Comparison of ENCODE assay signal across 9 mouse cellular contexts in genomic region chr12:70975891-70976290, GRCm38 (mm10). TPM values are rescaled to one million over a fixed set of nuclear protein-coding genes. Genes with fewer than 3 reads are reported as not detected.
A peak's percentile ranks its signal among the peaks of the same experiment; 100 is the strongest.
DNase-seq lines count a peak whose midpoint lies in the region; ATAC-seq and TF ChIP-seq lines count a peak whose summit lies in the region.
"Had no signal": no experiment of that assay in that cellular context is flagged by ENCODE, and none has a peak within 500 bp of the region (broad histone marks: within the 10 kb centered on the region; RNA-seq: fewer than 3 reads in every experiment).

No protein-coding gene starts in this region.

- TF ChIP-seq CTCF in thymus, adult 2 months (IDR thresholded peaks at IDR 0.05; ENCODE audit: borderline replicate concordance, control insufficient read depth, extremely low read depth, insufficient read depth, low read length, poor library complexity) = no peak

- no peak for TF ChIP-seq POLR2A in limb, embryonic 14.5 days (IDR thresholded peaks at IDR 0.05; ENCODE audit: borderline replicate concordance, extremely low read depth, insufficient read depth, insufficient read length)
- no peak for TF ChIP-seq POLR2A in thymus, adult 2 months (IDR thresholded peaks at IDR 0.05; ENCODE audit: control insufficient read depth, extremely low read depth, insufficient read depth, low read length, poor library complexity)

- H3K36me3 ChIP-seq in megakaryocyte, embryonic 14.5 days (replicated peaks; ENCODE audit: low read length) = peaks cover 30% of the 10 kb centered on the region
- peaks cover 23% of the 10 kb centered on the region for H3K36me3 ChIP-seq in forebrain, embryonic 12.5 days (replicated peaks)
- peaks cover 19% of the 10 kb centered on the region for H3K36me3 ChIP-seq in limb, embryonic 14.5 days (ENCODE audit: control insufficient read depth, insufficient read depth, low read length)
- H3K36me3 ChIP-seq in stomach, embryonic 16.5 days (ENCODE audit: control insufficient read depth, insufficient read depth, low read length) = no peaks in the 10 kb centered on the region
- peaks cover 11% of the 10 kb centered on the region; the same call in 1 of the 2 replicates for H3K36me3 ChIP-seq in thymus, adult 2 months (ENCODE audit: control insufficient read depth, insufficient read depth, low read length)

- peaks cover 18% of the 10 kb centered on the region for H3K4me1 ChIP-seq in megakaryocyte, embryonic 14.5 days
- peaks cover 13% of the 10 kb centered on the region for H3K4me1 ChIP-seq in forebrain, embryonic 12.5 days
- peaks cover 7% of the 10 kb centered on the region for H3K4me1 ChIP-seq in limb, embryonic 14.5 days (ENCODE audit: control insufficient read depth, insufficient read depth, low read length)
- peaks cover 13% of the 10 kb centered on the region for H3K4me1 ChIP-seq in stomach, embryonic 16.5 days (ENCODE audit: control insufficient read depth, insufficient read depth, low read length)
- H3K4me1 ChIP-seq in thymus, adult 2 months (replicated peaks; ENCODE audit: control insufficient read depth, insufficient read depth, low read length) = peaks cover 6% of the 10 kb centered on the region

- H3K4me2 ChIP-seq in forebrain, embryonic 12.5 days = peak overlapping the region; percentile 70
- peak overlapping the region; percentile 57 for H3K4me2 ChIP-seq in limb, embryonic 14.5 days (replicated peaks; ENCODE audit: low read depth, low read length, severe bottlenecking)
- peak overlapping the region; percentile 85 for H3K4me2 ChIP-seq in stomach, embryonic 16.5 days (ENCODE audit: low read depth, low read length)

- no peak for DNase-seq in limb, embryonic 14.5 days (ENCODE audit: low spot score)
- no peak for DNase-seq in thymus, adult 2 months
- no peak for DNase-seq in spleen, adult 18-20 months
- DNase-seq: right cerebral cortex, postnatal 14 days had no signal

- peak overlapping the region; percentile 96 for H3K4me3 ChIP-seq in megakaryocyte, embryonic 14.5 days (replicated peaks)
- H3K4me3 ChIP-seq in forebrain, embryonic 12.5 days (replicated peaks) = peak overlapping the region; percentile 93
- H3K4me3 ChIP-seq in limb, embryonic 14.5 days (replicated peaks; ENCODE audit: low read length) = peak overlapping the region; percentile 68
- peak overlapping the region; percentile 93 for H3K4me3 ChIP-seq in stomach, embryonic 16.5 days (replicated peaks; ENCODE audit: low read length)
- H3K4me3 ChIP-seq in thymus, adult 2 months (ENCODE audit: control insufficient read depth, insufficient read depth, low read length) = no peak overlapping the region

- no peak overlapping the region for H3K27ac ChIP-seq in forebrain, embryonic 12.5 days
- H3K27ac ChIP-seq in limb, embryonic 14.5 days (replicated peaks; ENCODE audit: low read depth, low read length) = no peak overlapping the region
- no peak overlapping the region for H3K27ac ChIP-seq in stomach, embryonic 16.5 days (ENCODE audit: low read length)
- H3K27ac ChIP-seq in thymus, adult 2 months (ENCODE audit: control insufficient read depth, insufficient read depth, low read length) = no peak overlapping the region

- WGBS in forebrain, embryonic 12.5 days = 83% methylated on average over 3 of the region's 3 CpGs
- WGBS in limb, embryonic 14.5 days = 65% methylated on average over 3 of the region's 3 CpGs
- WGBS in stomach, embryonic 16.5 days = 56% methylated on average over 3 of the region's 3 CpGs
- 47% methylated on average over 3 of the region's 3 CpGs for WGBS in thymus, adult 2 months

- H3K9ac ChIP-seq in forebrain, embryonic 12.5 days = peak overlapping the region; percentile 91; the same call in 1 of the 2 replicates
- peak overlapping the region; percentile 96; the same call in 1 of the 2 replicates for H3K9ac ChIP-seq in limb, embryonic 14.5 days (ENCODE audit: low read depth, low read length, severe bottlenecking)
- H3K9ac ChIP-seq in stomach, embryonic 16.5 days (ENCODE audit: low read length) = peak overlapping the region; percentile 46; the same call in 1 of the 2 replicates

- H3K9me3 ChIP-seq in megakaryocyte, embryonic 14.5 days = no peaks in the 10 kb centered on the region
- H3K9me3 ChIP-seq in forebrain, embryonic 12.5 days = no peaks in the 10 kb centered on the region
- no peaks in the 10 kb centered on the region for H3K9me3 ChIP-seq in limb, embryonic 14.5 days (ENCODE audit: control insufficient read depth, low read length)
- H3K9me3 ChIP-seq in stomach, embryonic 16.5 days (replicated peaks; ENCODE audit: control insufficient read depth, low read length) = no peaks in the 10 kb centered on the region

- no peaks in the 10 kb centered on the region for H3K27me3 ChIP-seq in megakaryocyte, embryonic 14.5 days (replicated peaks)
- no peaks in the 10 kb centered on the region for H3K27me3 ChIP-seq in forebrain, embryonic 12.5 days
- no peaks in the 10 kb centered on the region for H3K27me3 ChIP-seq in limb, embryonic 14.5 days (ENCODE audit: control insufficient read depth, insufficient read depth, low read length)
- no peaks in the 10 kb centered on the region for H3K27me3 ChIP-seq in stomach, embryonic 16.5 days (ENCODE audit: control insufficient read depth, insufficient read depth, low read length)
- no peaks in the 10 kb centered on the region for H3K27me3 ChIP-seq in thymus, adult 2 months (ENCODE audit: control insufficient read depth, insufficient read depth, low read length)

- no peak for ATAC-seq in megakaryocyte, adult 5-6 weeks (ENCODE audit: poor library complexity, severe bottlenecking)
- ATAC-seq in forebrain, embryonic 12.5 days (ENCODE audit: low FRiP score) = no peak
- no peak for ATAC-seq in limb, embryonic 14.5 days (ENCODE audit: low FRiP score, low read depth)
- ATAC-seq in stomach, embryonic 16.5 days (ENCODE audit: insufficient read depth, low FRiP score) = no peak
- no peak for ATAC-seq in erythroid progenitor cell, adult 5-6 weeks (replicated peaks; ENCODE audit: low FRiP score, poor library complexity, severe bottlenecking)

RNA-seq across cellular contexts. Expression of gene Psma3, which starts 1.5 kb away (rescaled TPM):
- polyA plus RNA-seq in megakaryocyte, embryonic 14.5 days (2012; ENCODE audit: insufficient read depth, low replicate concordance) = 6.6 and 16.5 TPM in 2 replicates
- total RNA-seq in megakaryocyte, adult 5-6 weeks (2015) = 302 and 324 TPM in 2 replicates
- total RNA-seq in megakaryocyte, adult 5-6 weeks (2017) = 246 and 252 TPM in 2 replicates
- 547 and 562 TPM in 2 replicates for polyA plus RNA-seq in forebrain, embryonic 12.5 days (2016; fragmentation: Nextera tagmentation; extraction: Ambion mirVana)
- 196 and 245 TPM in 2 replicates for polyA plus RNA-seq in limb, embryonic 14.5 days (2012; rRNA removed)
- 543 and 594 TPM in 2 replicates for polyA plus RNA-seq in limb, embryonic 14.5 days (2014; fragmentation: Nextera tagmentation; extraction: Ambion mirVana)
- 503 and 542 TPM in 2 replicates for polyA plus RNA-seq in stomach, embryonic 16.5 days (2015; fragmentation: Nextera tagmentation; extraction: Ambion mirVana)
- total RNA-seq in erythroid progenitor cell, adult 5-6 weeks (2015; ENCODE audit: low replicate concordance) = 161 and 236 TPM in 2 replicates
- total RNA-seq in erythroid progenitor cell, adult 5-6 weeks (2017; ENCODE audit: low replicate concordance) = 151 and 160 TPM in 2 replicates
- 28.2 and 35.6 TPM in 2 replicates for polyA plus RNA-seq in thymus, adult 2 months (2012; rRNA removed)

RNA-seq across cellular contexts. Expression of gene Actr10, which starts 38.2 kb away (rescaled TPM):
- 1.4 and 1.9 TPM in 2 replicates for polyA plus RNA-seq in megakaryocyte, embryonic 14.5 days (2012; ENCODE audit: insufficient read depth, low replicate concordance)
- total RNA-seq in megakaryocyte, adult 5-6 weeks (2015) = 109 and 153 TPM in 2 replicates
- 54.0 and 81.4 TPM in 2 replicates for total RNA-seq in megakaryocyte, adult 5-6 weeks (2017)
- 248 and 252 TPM in 2 replicates for polyA plus RNA-seq in forebrain, embryonic 12.5 days (2016; fragmentation: Nextera tagmentation; extraction: Ambion mirVana)
- polyA plus RNA-seq in limb, embryonic 14.5 days (2012; rRNA removed) = 91.3 and 91.6 TPM in 2 replicates
- polyA plus RNA-seq in limb, embryonic 14.5 days (2014; fragmentation: Nextera tagmentation; extraction: Ambion mirVana) = 257 and 264 TPM in 2 replicates
- polyA plus RNA-seq in stomach, embryonic 16.5 days (2015; fragmentation: Nextera tagmentation; extraction: Ambion mirVana) = 207 and 219 TPM in 2 replicates
- 47.2 and 48.6 TPM in 2 replicates for total RNA-seq in erythroid progenitor cell, adult 5-6 weeks (2015; ENCODE audit: low replicate concordance)
- 11.7 and 11.9 TPM in 2 replicates for total RNA-seq in erythroid progenitor cell, adult 5-6 weeks (2017; ENCODE audit: low replicate concordance)
- 39.0 and 41.8 TPM in 2 replicates for polyA plus RNA-seq in thymus, adult 2 months (2012; rRNA removed)

RNA-seq across cellular contexts. Expression of gene Arid4a, which starts 39.9 kb away (rescaled TPM):
- 1.4 and 10.2 TPM in 2 replicates for polyA plus RNA-seq in megakaryocyte, embryonic 14.5 days (2012; ENCODE audit: insufficient read depth, low replicate concordance)
- total RNA-seq in megakaryocyte, adult 5-6 weeks (2015) = 42.4 and 45.0 TPM in 2 replicates
- 74.6 and 79.6 TPM in 2 replicates for total RNA-seq in megakaryocyte, adult 5-6 weeks (2017)
- polyA plus RNA-seq in forebrain, embryonic 12.5 days (2016; fragmentation: Nextera tagmentation; extraction: Ambion mirVana) = 41.1 and 41.5 TPM in 2 replicates
- polyA plus RNA-seq in limb, embryonic 14.5 days (2012; rRNA removed) = 7.3 and 11.7 TPM in 2 replicates
- polyA plus RNA-seq in limb, embryonic 14.5 days (2014; fragmentation: Nextera tagmentation; extraction: Ambion mirVana) = 32.2 and 40.8 TPM in 2 replicates
- 35.7 and 40.4 TPM in 2 replicates for polyA plus RNA-seq in stomach, embryonic 16.5 days (2015; fragmentation: Nextera tagmentation; extraction: Ambion mirVana)
- 44.7 and 54.1 TPM in 2 replicates for total RNA-seq in erythroid progenitor cell, adult 5-6 weeks (2015; ENCODE audit: low replicate concordance)
- total RNA-seq in erythroid progenitor cell, adult 5-6 weeks (2017; ENCODE audit: low replicate concordance) = 92.0 and 107 TPM in 2 replicates
- polyA plus RNA-seq in thymus, adult 2 months (2012; rRNA removed) = 7.5 and 8.1 TPM in 2 replicates

Comparison
In these comparisons a context has a peak if more than half of its experiments do, and no peak if none do; other contexts are left out.
1. H3K9ac ChIP-seq: peak in every context shown above with its lines; median percentile 96 in limb, embryonic 14.5 days; 91 in forebrain, embryonic 12.5 days; 46 in stomach, embryonic 16.5 days.
2. RNA of gene Actr10, which starts 38.2 kb away (polyA plus RNA-seq): 91.3 to 264 TPM in limb, embryonic 14.5 days, 248 to 252 TPM in forebrain, embryonic 12.5 days, 207 to 219 TPM in stomach, embryonic 16.5 days and 39.0 to 41.8 TPM in thymus, adult 2 months; 1.4 to 1.9 TPM in megakaryocyte, embryonic 14.5 days; every median in the first group is over 10 times any median in the second.
3. Peak in every context shown above with its lines, with median percentiles within 50 percentile points of each other: H3K4me2 ChIP-seq.